Mouse (Mus musculus) midbrain, postnatal 0 days (tissue): ENCODE results near the gene Npy2r. TPM values are rescaled to one million over a fixed set of nuclear protein-coding genes. Genes with fewer than 3 reads are reported as not detected.

ENCODE experiments used
- ATAC-seq: fragments of 200-750 bp; cut with Nextera tagmentation; 2 replicates; pipeline ENCODE4 v1.8.0; 2017; ENCODE audit warnings: moderate number of reproducible peaks, mild to moderate bottlenecking, moderate TSS enrichment, moderate library complexity; ENCODE audit not compliant: low FRiP score
- DNase-seq: peaks from one replicate; pipeline ENCODE4 v3.0.0-alpha.2; 2015; ENCODE audit warnings: low spot score
- H3K27ac ChIP-seq: fragments of 300-500 bp; sonication (generic); 2 replicates; pipeline ENCODE4 v1.5.1; 2014; ENCODE audit warnings: low read depth, mild to moderate bottlenecking, low read length, mixed read lengths
- H3K27me3 ChIP-seq: fragments of 300-500 bp; sonication (generic); 2 replicates; pipeline ENCODE4 v1.6.1; 2014; ENCODE audit warnings: low read length, control low read depth, mixed read lengths; ENCODE audit not compliant: insufficient read depth
- H3K36me3 ChIP-seq: fragments of 300-500 bp; sonication (generic); 2 replicates; pipeline ENCODE4 v1.6.1; 2014; ENCODE audit warnings: low read length, control low read depth, mixed read lengths; ENCODE audit not compliant: insufficient read depth
- H3K4me1 ChIP-seq: fragments of 300-500 bp; sonication (generic); 2 replicates; pipeline ENCODE4 v1.6.1; 2014; ENCODE audit warnings: mild to moderate bottlenecking, control low read depth, antibody characterized with exemption, low read length, mixed read lengths; ENCODE audit not compliant: insufficient read depth
- H3K4me2 ChIP-seq: fragments of 300-500 bp; sonication (generic); 2 replicates; pipeline ENCODE4 v1.6.1; 2014; ENCODE audit warnings: low read depth, mild to moderate bottlenecking, low read length, mixed read lengths; ENCODE audit not compliant: poor library complexity, severe bottlenecking
- H3K4me3 ChIP-seq: fragments of 300-500 bp; sonication (generic); 2 replicates; pipeline ENCODE4 v1.5.1; 2014; ENCODE audit warnings: low read depth, mild to moderate bottlenecking, low read length, moderate library complexity
- H3K9ac ChIP-seq: fragments of 300-500 bp; sonication (generic); replicated peaks from 2 replicates; pipeline ENCODE4 v1.6.1; 2014; ENCODE audit warnings: mild to moderate bottlenecking, low read length, moderate library complexity, mixed read lengths; ENCODE audit not compliant: poor library complexity, severe bottlenecking
- H3K9me3 ChIP-seq: fragments of 300-500 bp; sonication (generic); 2 replicates; pipeline ENCODE4 v1.6.1; 2016; ENCODE audit warnings: low read length, control low read depth
- CTCF ChIP-seq: IDR thresholded peaks from 2 replicates; pipeline ENCODE4 v1.5.1; 2016; ENCODE audit warnings: antibody characterized with exemption, mild to moderate bottlenecking
- WGBS: fragments of 180-500 bp; shearing (Covaris S2); extraction: QIAGEN DNeasy Blood & Tissue Kit; methylation state at CpG from one replicate; pipeline ENCODE4 v1.1.7; 2014; 5-methylcytosine and 5-hydroxymethylcytosine counted together
- polyA plus RNA-seq: library from polyadenylated mRNA; unstranded; fragments of >200 nt; fragmentation: Nextera tagmentation; extraction: Ambion mirVana; gene quantifications from 2 replicates; pipeline ENCODE4 v1.2.1, GENCODE M21; 2015
- total RNA-seq: library from RNA; depleted of rRNA; stranded (reverse); fragments of >200 nt; gene quantifications from 2 replicates; pipeline ENCODE4 v1.2.3, GENCODE M21; 2014; rRNA removed

Gene Npy2r
- total RNA-seq: 2.1 and 2.6 TPM in 2 replicates
- 1.3 and 2.0 TPM in 2 replicates for polyA plus RNA-seq

DNA sequence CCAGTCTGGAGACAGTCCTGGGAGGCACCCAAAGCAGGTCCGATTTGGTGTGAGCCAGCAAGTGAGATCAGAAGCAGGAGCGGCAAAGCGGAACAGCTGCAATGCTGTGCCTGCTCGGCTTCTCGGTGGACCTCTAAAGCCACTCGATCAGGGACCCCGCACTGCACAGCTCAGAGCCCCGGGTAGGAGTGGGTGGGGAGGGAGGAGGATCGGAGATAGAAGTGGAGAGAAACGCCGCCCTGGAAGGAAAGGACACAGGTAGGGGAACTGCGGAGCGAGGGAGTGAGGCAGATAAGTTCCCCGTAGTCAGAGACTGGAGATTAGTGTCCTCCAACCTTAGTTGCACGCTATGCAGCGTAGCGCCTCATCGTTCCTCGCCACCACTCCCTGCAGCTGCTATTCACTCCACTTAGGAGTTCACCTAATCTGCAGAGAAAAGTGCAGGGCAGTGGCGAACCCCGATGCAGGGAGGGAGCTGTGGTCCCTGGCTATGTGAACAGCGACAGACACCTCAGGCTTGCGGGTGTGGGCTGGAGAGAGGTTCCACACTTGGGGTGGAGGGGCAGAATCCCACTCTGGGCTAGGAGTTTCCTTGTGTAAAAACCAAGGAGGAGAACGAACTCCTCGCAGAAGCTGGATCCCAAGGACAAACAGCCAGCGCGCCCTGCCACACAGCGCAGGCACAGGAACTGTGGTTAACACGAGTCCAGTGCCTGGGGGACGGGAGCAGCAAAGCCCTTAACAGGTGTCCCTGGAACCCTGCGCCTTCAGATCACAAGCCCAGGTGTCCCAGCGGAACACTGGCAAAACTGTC is at the start of gene Npy2r:
Npy2r (minus strand) TSS at position 177 of the 814 bp plus-strand sequence.
- TF ChIP-seq CTCF: no peak
- DNase-seq: peak; percentile 8
- ATAC-seq: peak; percentile 59
- H3K4me1 ChIP-seq: no peaks in the 10 kb centered on the region
- H3K27ac ChIP-seq: no peak within 1 kb of the TSS
- peak within 1 kb of the TSS; percentile 45 for H3K4me3 ChIP-seq
- peak within 1 kb of the TSS; percentile 39; the same call in 1 of the 2 replicates for H3K9ac ChIP-seq
- 1% methylated on average over 31 of the region's 32 CpGs for WGBS
- H3K27me3 ChIP-seq: peaks cover 17% of the 10 kb centered on the region
- H3K9me3 ChIP-seq: no peaks in the 10 kb centered on the region
- H3K36me3 ChIP-seq: no peaks in the 10 kb centered on the region
- H3K4me2 ChIP-seq: peak within 1 kb of the TSS; percentile 89

- Histone ChIP-seq H3K27me3 (no peaks in the 10 kb centered on the region), H3K9me3 (no peaks in the 10 kb centered on the region), H3K4me2 (no peak overlapping the region), H3K36me3 (no peaks in the 10 kb centered on the region), H3K9ac (no peak overlapping the region), H3K4me3 (no peak overlapping the region), H3K4me1 (no peaks in the 10 kb centered on the region), H3K27ac (no peak overlapping the region)
- ATAC-seq: no peak
- peak; percentile 4 for DNase-seq
- no peak for TF ChIP-seq CTCF
- 62% methylated on average over 3 of the region's 3 CpGs for WGBS
Observed at GRCm38 (mm10) chr3:82557786-82558185, 9.9 kb upstream of the Npy2r start.

GRCm38 (mm10) chr3:82556311-82556828 is 8.5 kb upstream of the Npy2r start:
- DNase-seq (no peak), ATAC-seq (no peak)
- no peaks in the 10 kb centered on the region for H3K4me1 ChIP-seq

DNA sequence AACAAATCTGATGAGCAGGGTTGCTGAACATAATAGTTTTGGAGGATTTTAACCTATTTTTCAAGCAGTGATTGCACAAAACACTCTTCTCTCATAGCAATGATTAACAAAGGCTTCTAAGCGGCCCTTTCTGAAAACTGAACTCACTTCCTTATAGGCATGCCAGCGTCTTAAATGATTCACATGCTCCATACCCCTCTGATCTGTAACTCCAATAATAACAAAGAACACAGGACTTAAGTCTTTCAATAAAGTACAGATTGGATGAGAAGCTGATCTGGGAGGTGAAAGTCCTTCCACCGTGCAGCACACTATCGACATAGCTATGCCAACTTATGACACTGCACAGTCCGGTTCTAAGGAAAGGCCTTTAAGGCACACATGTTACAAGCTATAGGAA is 2.0 kb upstream of the Npy2r start:
- H3K27ac ChIP-seq: no peak overlapping the region
- 87% methylated on average over 5 of the region's 5 CpGs for WGBS
- H3K27me3 ChIP-seq: peaks cover 17% of the 10 kb centered on the region
- DNase-seq (no peak), ATAC-seq (no peak)
- H3K4me2 ChIP-seq: no peak overlapping the region
- H3K36me3 ChIP-seq: no peaks in the 10 kb centered on the region
- no peaks in the 10 kb centered on the region for H3K9me3 ChIP-seq
- no peaks in the 10 kb centered on the region for H3K4me1 ChIP-seq
- H3K9ac ChIP-seq: no peak overlapping the region
- H3K4me3 ChIP-seq: no peak overlapping the region
- TF ChIP-seq CTCF: no peak

More at GRCm38 (mm10) chr3:82556311-82556828, 8.5 kb upstream of the Npy2r start:
- H3K9ac ChIP-seq: no peak overlapping the region
- no peak overlapping the region for H3K4me2 ChIP-seq
- no peak overlapping the region for H3K27ac ChIP-seq
- TF ChIP-seq CTCF: no peak
- no peaks in the 10 kb centered on the region for H3K9me3 ChIP-seq
- H3K36me3 ChIP-seq: no peaks in the 10 kb centered on the region
- 87% methylated on average over 2 of the region's 2 CpGs for WGBS
- no peaks in the 10 kb centered on the region for H3K27me3 ChIP-seq
- no peak overlapping the region for H3K4me3 ChIP-seq

DNA sequence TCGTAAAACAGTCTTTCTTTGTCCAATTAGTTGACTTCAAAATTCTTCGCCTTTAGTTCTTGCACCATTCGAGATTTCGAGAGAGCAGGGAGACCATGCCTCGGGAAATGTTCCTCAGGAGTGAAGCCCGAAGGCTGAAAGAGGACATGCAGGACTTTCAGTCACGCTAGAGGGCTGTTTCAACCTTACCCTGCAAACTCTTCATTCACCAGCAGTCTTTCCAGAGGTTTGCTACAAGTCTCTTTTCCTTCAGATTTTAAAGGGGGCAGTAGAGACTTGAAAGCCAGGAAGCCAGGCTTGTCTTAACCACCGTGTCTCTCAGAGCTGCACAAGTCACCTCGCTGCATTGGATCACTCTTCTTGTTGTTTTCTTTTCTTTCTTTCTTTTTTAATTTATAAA is 869 bp upstream of the Npy2r start:
- H3K4me3 ChIP-seq: peak overlapping the region; percentile 45
- DNase-seq (peak; percentile 75), ATAC-seq (peak; percentile 73)
- peak overlapping the region; percentile 89 for H3K4me2 ChIP-seq
- peaks cover 17% of the 10 kb centered on the region for H3K27me3 ChIP-seq
- no peak overlapping the region for H3K27ac ChIP-seq
- H3K36me3 ChIP-seq: no peaks in the 10 kb centered on the region
- H3K4me1 ChIP-seq: no peaks in the 10 kb centered on the region
- H3K9ac ChIP-seq: 0 out of 2 replicates have a peak overlapping the region, but pooled peaks have one; percentile 39
- no peaks in the 10 kb centered on the region for H3K9me3 ChIP-seq
- WGBS: 3% methylated on average over 9 of the region's 9 CpGs
- peak; percentile 76 for TF ChIP-seq CTCF

DNA sequence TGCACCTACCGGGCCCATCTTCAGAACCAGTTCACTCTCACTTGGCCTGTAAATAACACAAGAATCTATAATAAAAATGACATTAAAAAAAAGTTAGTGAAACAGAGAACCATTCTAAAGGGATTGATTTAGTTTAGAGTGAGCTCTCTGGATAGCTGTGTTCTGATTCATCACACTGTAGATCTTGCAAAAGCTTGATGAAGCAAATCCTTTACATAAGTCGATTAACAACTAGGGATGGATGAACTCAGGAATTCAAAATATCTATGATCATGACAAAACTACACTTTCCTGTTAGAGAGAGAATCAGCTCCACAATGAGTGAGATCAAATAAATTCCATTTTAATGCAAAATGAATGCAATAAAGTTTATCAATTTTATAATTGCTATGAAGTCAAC is 6.4 kb downstream of the Npy2r start:
- H3K27me3 ChIP-seq: peaks cover 2% of the 10 kb centered on the region; the same call in 1 of the 2 replicates
- no peak overlapping the region for H3K4me2 ChIP-seq
- no peaks in the 10 kb centered on the region for H3K9me3 ChIP-seq
- no peak overlapping the region for H3K9ac ChIP-seq
- no peak for DNase-seq
- no peak overlapping the region for H3K27ac ChIP-seq
- H3K4me3 ChIP-seq: no peak overlapping the region
- WGBS: 91% methylated on average over 2 of the region's 2 CpGs
- H3K4me1 ChIP-seq: no peaks in the 10 kb centered on the region
- no peak for ATAC-seq
- no peaks in the 10 kb centered on the region for H3K36me3 ChIP-seq
- no peak for TF ChIP-seq CTCF
